Mouse (Mus musculus) ovary, postnatal 36 days (tissue): ENCODE results near the gene Zfp282.

Source experiments
- DNase-seq: peaks from one replicate; pipeline ENCODE4 v3.0.0; 2022; ENCODE audit warnings: low spot score, mixed read lengths

Zfp282 gene

GRCm38 (mm10) chr6:47903587-47903986 lies 26.6 kb downstream of the Zfp282 start:
- no peak for DNase-seq

GRCm38 (mm10) chr6:47904361-47904760 lies 27.4 kb downstream of the Zfp282 start:
- no peak for DNase-seq

DNA sequence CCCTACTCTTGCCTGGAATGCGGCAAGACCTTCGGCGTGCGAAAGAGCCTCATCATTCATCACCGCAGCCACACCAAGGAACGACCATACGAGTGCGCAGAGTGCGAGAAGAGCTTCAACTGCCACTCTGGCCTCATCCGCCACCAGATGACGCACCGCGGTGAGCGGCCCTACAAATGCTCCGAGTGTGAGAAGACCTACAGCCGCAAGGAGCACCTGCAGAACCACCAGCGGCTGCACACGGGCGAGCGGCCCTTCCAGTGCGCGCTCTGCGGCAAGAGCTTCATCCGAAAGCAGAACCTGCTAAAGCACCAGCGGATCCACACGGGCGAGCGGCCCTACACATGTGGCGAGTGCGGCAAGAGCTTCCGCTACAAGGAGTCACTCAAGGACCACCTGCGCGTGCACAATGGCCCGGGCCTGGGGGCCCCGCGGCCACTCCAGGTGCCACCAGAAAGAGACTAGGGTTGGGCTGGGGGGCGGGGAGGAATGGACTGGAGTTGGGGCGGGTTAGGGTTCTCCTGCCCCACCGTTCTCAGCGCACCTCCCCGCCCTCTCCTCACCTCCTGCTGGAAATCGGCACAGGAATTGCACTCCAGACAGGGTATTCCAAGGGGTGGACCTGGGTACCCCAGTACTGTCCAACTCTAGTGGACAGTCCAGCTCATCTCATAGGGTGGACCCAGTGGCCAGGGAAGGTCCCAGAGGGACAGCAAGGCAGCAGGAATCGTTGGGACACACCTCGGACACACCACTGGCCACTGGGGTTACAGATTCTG lies 28.1 kb downstream of the Zfp282 start:
- DNase-seq, result no peak

GRCm38 (mm10) chr6:47906326-47906725 lies 29.3 kb downstream of the Zfp282 start:
- DNase-seq, result no peak

- DNase-seq, result no peak
Observed at GRCm38 (mm10) chr6:47909007-47909406, 32.0 kb downstream of the Zfp282 start.

DNA sequence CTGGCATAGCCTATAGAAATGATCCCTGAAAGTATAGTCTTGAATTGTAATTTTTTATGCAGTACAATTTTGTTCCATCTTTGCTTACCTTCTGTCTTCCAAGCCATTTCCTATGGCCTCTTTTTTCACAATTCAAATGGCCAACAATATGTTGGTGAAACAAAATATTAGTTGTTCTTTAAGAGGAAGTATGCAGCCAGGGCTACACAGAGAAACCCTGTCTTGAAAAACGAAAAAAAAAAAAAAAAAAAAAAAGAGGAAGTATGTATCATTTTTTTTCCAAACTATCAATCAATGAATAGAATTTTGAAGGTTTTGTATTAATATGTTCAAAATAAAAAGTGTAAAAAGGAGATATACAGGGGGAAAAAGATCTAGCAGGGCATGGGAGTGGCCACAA lies 34.6 kb downstream of the Zfp282 start:
- no peak for DNase-seq

DNA sequence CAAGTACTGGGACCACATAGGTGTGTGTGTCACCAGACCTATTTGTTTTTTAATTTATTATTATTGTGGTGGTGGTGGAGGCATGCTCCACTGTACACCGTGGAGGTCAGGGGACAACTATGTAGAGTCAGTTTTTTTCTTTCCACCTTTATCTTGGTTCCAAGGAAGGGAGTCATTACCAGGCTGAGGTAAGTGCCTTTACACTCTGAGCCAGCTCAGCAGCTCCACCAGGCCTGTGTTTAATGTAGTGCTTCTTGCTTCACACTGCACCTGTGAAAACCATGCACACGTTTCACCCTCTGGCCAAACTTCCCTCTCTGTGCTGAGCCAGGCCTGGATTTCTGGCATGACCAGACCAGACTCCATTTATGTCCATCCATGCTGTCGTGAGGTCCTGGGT lies 36.0 kb downstream of the Zfp282 start:
- DNase-seq, result no peak

DNA sequence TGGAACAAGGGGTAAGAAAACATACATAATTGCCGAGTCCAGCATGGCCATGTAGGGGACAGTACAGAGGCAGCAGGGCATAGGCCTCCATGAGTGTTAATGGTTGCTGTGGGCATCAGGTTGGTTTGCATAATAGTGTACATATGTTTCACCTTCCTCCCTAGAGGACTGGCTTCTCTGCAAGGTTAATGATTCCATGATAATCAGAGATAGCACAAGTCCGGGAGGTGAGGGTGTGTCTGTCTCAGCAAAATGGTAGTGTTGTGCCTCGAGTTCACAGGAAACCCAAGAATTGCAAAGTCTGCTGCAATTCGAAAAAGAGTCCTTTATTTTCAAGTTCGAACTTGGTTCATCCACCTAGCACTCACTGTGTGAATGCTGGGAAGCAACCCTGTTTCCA lies 40.0 kb downstream of the Zfp282 start:
- no peak for DNase-seq

DNA sequence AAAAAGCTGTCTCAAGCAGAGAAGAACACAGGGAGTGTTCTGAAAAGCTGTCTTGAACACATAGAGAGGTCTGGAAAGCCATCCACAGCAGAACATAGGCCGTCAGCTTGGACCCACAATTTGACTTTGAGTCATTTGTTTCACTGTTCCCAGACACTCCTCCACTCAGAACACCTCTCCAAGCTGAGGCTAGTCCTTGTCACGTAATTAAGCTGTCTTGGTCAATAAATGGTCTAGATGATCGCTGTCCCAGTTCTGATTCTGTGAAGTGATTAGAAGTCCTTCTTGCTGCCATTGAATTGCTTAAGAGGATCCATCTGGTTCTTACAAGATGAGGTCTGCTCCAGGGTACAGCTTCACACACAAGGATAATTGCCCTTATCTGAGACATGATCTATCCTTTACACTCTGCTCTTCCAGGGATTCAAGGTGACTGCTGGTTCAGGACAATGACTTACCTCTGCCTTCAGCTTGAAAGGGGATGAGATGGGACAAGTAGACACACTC lies 41.8 kb downstream of the Zfp282 start:
- DNase-seq, result no peak

- DNase-seq, result no peak
Observed at GRCm38 (mm10) chr6:47919646-47920446, 42.8 kb downstream of the Zfp282 start.

GRCm38 (mm10) chr6:47920447-47921340 lies 43.7 kb downstream of the Zfp282 start, which contains the start of gene Zfp212:
Gene Zfp212 (plus strand): TSS chr6:47920476.
- peak; percentile 85 for DNase-seq

DNA sequence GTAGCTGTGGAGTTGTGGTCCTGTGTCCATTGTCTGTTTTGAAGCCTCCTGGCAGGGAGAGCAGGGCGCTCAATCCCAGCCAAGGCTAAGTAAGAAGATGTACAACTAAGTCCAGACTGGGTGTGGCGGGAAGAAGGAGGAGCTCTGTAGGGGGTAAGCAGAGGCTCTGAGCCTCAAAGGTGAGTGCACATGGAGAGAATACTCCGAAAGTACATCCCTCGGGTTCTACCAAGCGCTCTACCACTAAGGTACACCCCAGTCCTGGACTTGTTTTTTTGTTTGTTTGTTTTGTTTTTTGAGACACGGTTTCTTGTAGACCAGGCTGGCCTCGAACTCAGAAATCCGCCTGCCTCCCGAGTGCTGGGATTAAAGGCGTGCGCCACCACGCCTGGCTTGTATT lies 65.5 kb downstream of the Zfp282 start:
- DNase-seq, result no peak

DNA sequence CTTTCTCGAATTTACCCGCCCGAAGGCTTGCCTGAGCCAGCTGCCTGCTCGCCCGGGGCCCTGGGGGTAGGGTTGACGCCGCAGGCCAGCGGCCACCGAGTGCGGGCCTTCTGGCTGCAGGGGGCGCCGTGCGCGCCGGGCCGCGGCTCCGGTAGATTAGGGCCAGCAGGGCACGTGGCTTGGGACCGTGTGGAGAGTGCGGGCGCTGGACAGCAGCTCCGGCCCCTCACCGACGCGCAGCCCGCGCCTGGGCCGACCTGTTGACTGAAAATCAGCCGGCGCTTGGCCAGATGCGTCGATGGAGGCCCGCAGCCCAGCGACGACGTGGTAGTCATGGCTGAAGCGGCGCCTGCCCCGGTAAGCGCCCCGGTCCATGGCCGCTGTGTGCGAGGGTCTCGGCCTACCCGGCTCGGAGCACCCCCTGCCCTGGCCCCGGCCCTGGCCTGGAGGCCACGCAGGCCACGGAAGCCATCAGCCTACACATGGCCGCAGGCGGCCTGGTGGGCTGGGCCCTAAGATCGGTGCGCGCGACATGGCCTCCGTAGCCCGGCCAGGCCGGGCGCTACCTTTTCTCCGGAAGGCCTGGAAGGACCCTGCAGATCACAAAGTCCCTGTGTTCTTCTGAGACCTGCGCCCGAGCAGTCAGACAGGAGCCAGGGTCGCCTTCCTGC lies 66.2 kb downstream of the Zfp282 start:
- peak; percentile 81 for DNase-seq

DNA sequence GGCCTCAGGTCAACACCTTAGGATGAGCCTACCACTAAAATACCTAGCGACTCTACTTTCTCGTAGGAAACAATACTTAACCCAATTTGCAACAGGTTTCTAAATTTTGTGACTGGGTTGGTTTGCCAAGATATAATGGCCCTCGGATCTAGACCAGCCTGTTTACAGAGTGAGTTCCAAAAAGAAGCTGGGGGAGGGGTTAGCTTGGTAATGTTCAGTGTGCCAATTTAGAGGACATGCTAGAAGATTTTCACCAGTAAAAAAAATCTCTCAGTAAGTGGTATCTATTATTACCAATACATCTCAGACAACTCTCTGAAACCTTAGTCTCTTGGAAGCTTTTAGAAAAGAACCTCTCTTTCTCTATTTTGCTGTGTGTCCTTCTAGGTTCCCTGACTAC lies 66.7 kb downstream of the Zfp282 start:
- DNase-seq, result no peak

DNA sequence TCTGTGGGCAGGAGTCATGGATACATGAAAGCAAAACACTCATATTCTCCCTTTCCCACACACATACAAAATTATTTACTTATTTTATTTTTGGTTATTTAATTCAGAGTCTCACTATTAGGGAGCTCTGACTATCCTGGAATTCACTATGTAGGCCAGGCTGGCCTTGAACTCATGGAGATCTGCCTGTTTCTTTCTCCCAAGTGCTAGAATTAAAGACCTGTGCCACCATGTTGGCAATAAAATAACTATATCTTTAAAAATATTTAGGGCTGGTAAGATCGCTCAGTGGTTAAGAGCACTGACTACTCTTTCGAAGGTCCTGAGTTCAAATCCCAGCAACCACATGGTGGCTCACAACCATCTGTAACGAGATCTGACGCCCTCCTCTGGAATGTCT lies 70.4 kb downstream of the Zfp282 start:
- DNase-seq, result no peak

DNA sequence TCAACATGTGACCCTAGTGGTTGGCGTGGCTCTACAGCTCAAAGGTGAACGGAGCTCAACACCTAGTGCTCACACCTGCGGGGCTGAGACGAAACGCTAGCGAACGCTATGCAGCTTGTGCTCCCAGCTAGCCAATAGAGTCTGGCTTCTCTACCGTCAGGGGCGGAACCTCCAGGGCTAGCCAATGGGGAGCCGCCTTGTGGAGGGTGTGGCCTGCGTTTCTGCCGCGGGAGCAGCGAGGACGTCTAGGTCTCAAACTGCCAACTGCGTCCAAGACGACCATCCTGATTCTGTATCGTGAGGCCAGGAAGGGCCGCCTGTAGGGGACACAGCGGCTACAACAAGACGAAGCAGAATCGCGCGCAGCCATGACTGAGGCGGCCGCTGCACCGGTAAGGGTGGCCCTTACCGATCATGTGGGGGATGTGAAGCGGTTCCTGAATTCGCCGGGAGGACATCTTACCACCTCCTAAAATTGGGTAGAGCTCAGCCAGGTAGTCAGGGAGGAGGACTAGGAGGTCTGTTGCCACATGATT lies 76.3 kb downstream of the Zfp282 start, which contains the start of gene Zfp956:
Gene Zfp956, plus strand, starts transcription at position 200 of the 536 bp plus-strand sequence.
- DNase-seq, result peak; percentile 91

DNA sequence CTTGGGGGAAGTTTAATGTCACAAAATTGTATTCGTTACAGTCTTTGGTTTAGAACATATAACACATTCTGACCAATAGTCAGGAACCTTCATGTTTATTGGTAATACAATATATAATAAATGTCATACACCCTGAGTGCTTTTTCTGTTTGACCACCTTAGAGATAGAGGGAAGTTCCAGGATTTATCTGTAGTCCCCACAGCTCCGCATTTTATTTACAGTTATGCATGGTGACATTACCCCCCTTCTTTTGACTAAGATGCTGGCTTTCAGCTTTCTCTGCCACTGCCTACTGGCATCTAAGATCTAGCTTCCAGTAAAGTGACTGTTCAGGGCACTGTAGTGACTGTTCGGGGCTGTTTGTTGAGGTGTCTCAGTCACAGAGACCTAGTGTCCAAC lies 77.4 kb downstream of the Zfp282 start:
- no peak for DNase-seq

- DNase-seq, result no peak
Observed at GRCm38 (mm10) chr6:47957816-47958215, 80.8 kb downstream of the Zfp282 start.
